In genomic region chr8:70674109-70674508, GRCm38 (mm10) we compare ENCODE assay signal across 8 mouse cellular contexts. TPM values are rescaled to one million over a fixed set of nuclear protein-coding genes. Genes with fewer than 3 reads are reported as not detected.
DNase-seq lines count a peak whose midpoint lies in the region; ATAC-seq lines count a peak whose summit lies in the region.

No protein-coding gene starts in this region.

- 67% methylated on average over 3 of the region's 3 CpGs for WGBS in liver, embryonic 12.5 days (ENCODE audit: insufficient replicate concordance)

- H3K4me3 ChIP-seq in erythroblast, embryonic 14.5 days (replicated peaks) = peak overlapping the region; percentile 86
- H3K4me3 ChIP-seq in liver, embryonic 12.5 days = peak overlapping the region; percentile 69

- H3K27ac ChIP-seq in liver, embryonic 12.5 days = peak overlapping the region; percentile 93

- H3K36me3 ChIP-seq in erythroblast, embryonic 14.5 days (ENCODE audit: control insufficient read depth) = peaks cover 45% of the 10 kb centered on the region
- peaks cover 30% of the 10 kb centered on the region for H3K36me3 ChIP-seq in liver, embryonic 12.5 days

- peak overlapping the region; percentile 69 for H3K9ac ChIP-seq in liver, embryonic 12.5 days

- peak; percentile 25 for DNase-seq in thymus, postnatal 25 days
- no peak for DNase-seq in thymus, postnatal 36 days
- DNase-seq in embryo, embryonic 10 days (ENCODE audit: low spot score) = no peak
- no peak for DNase-seq in layer of hippocampus, postnatal 25 days (ENCODE audit: extremely low spot score in 1 of 2, low spot score in 1 of 2)
- no peak for DNase-seq in layer of hippocampus, adult 9-10 months (ENCODE audit: low spot score)

- no peak for ATAC-seq in erythroblast, adult 5-6 weeks (replicated peaks; ENCODE audit: low FRiP score, poor library complexity, severe bottlenecking)
- no peak for ATAC-seq in liver, embryonic 12.5 days

- H3K9me3 ChIP-seq in erythroblast, embryonic 14.5 days (ENCODE audit: control insufficient read depth, low read length) = peaks cover 7% of the 10 kb centered on the region
- H3K9me3 ChIP-seq in liver, embryonic 12.5 days (replicated peaks) = no peaks in the 10 kb centered on the region

- no peaks in the 10 kb centered on the region for H3K27me3 ChIP-seq in erythroblast, embryonic 14.5 days (ENCODE audit: control insufficient read depth)
- no peaks in the 10 kb centered on the region for H3K27me3 ChIP-seq in liver, embryonic 12.5 days (replicated peaks)

- peak overlapping the region; percentile 89 for H3K4me2 ChIP-seq in liver, embryonic 12.5 days

- peaks cover 70% of the 10 kb centered on the region for H3K4me1 ChIP-seq in erythroblast, embryonic 14.5 days (ENCODE audit: control insufficient read depth)
- H3K4me1 ChIP-seq in liver, embryonic 12.5 days = peaks cover 68% of the 10 kb centered on the region

RNA-seq across cellular contexts. Expression of gene Lsm4, which starts 1.1 kb away (rescaled TPM):
- polyA plus RNA-seq in erythroblast, embryonic 14.5 days (2012) = 70.4 and 88.0 TPM in 2 replicates
- total RNA-seq in erythroblast, adult 5-6 weeks (2015; ENCODE audit: low replicate concordance) = 41.1 and 51.6 TPM in 2 replicates
- total RNA-seq in erythroblast, adult 5-6 weeks (2017; ENCODE audit: low replicate concordance) = 20.9 and 26.2 TPM in 2 replicates
- polyA plus RNA-seq in liver, embryonic 12.5 days (2016; fragmentation: Nextera tagmentation; extraction: Ambion mirVana) = 266 and 269 TPM in 2 replicates
- total RNA-seq in layer of hippocampus, postnatal 25 days (2021) = 10 to 100 TPM; 66.2 to 67.4 TPM

RNA-seq across cellular contexts. Expression of gene Pgpep1, which starts 13.9 kb away (rescaled TPM):
- polyA plus RNA-seq in erythroblast, embryonic 14.5 days (2012) = 0.29 and 0.32 TPM in 2 replicates
- total RNA-seq in erythroblast, adult 5-6 weeks (2015; ENCODE audit: low replicate concordance) = 1.2 and 5.9 TPM in 2 replicates
- 0.28 and 1.4 TPM in 2 replicates for total RNA-seq in erythroblast, adult 5-6 weeks (2017; ENCODE audit: low replicate concordance)
- polyA plus RNA-seq in liver, embryonic 12.5 days (2016; fragmentation: Nextera tagmentation; extraction: Ambion mirVana) = 19.6 and 24.2 TPM in 2 replicates
- total RNA-seq in layer of hippocampus, postnatal 25 days (2021) = 10 to 100 TPM; 21.1 to 25.1 TPM

RNA-seq across cellular contexts. Expression of gene Jund, which starts 24.6 kb away (rescaled TPM):
- polyA plus RNA-seq in erythroblast, embryonic 14.5 days (2012) = 816 and 971 TPM in 2 replicates
- 29.2 and 53.9 TPM in 2 replicates for total RNA-seq in erythroblast, adult 5-6 weeks (2015; ENCODE audit: low replicate concordance)
- 52.2 and 61.9 TPM in 2 replicates for total RNA-seq in erythroblast, adult 5-6 weeks (2017; ENCODE audit: low replicate concordance)
- polyA plus RNA-seq in liver, embryonic 12.5 days (2016; fragmentation: Nextera tagmentation; extraction: Ambion mirVana) = 59.5 and 66.8 TPM in 2 replicates
- 100 to 1,000 TPM; 181 to 194 TPM for total RNA-seq in layer of hippocampus, postnatal 25 days (2021)

RNA-seq across cellular contexts. Expression of gene Iqcn, which starts 29.1 kb away (rescaled TPM):
- polyA plus RNA-seq in erythroblast, embryonic 14.5 days (2012) = 0.02 TPM in 1 of 2 replicates, not detected in the other
- not detected in 2 replicates for total RNA-seq in erythroblast, adult 5-6 weeks (2015; ENCODE audit: low replicate concordance)
- not detected in 2 replicates for total RNA-seq in erythroblast, adult 5-6 weeks (2017; ENCODE audit: low replicate concordance)
- polyA plus RNA-seq in liver, embryonic 12.5 days (2016; fragmentation: Nextera tagmentation; extraction: Ambion mirVana) = not detected in 2 replicates
- under 1 TPM; 0.05 to 0.12 TPM for total RNA-seq in layer of hippocampus, postnatal 25 days (2021)

RNA-seq across cellular contexts. Expression of gene Gdf15, which starts 41.9 kb away (rescaled TPM):
- polyA plus RNA-seq in erythroblast, embryonic 14.5 days (2012) = 0.13 TPM in 1 of 2 replicates, not detected in the other
- total RNA-seq in erythroblast, adult 5-6 weeks (2015; ENCODE audit: low replicate concordance) = not detected in 2 replicates
- 0.60 TPM in 1 of 2 replicates, not detected in the other for total RNA-seq in erythroblast, adult 5-6 weeks (2017; ENCODE audit: low replicate concordance)
- 4.4 and 4.9 TPM in 2 replicates for polyA plus RNA-seq in liver, embryonic 12.5 days (2016; fragmentation: Nextera tagmentation; extraction: Ambion mirVana)
- total RNA-seq in layer of hippocampus, postnatal 25 days (2021) = under 1 TPM in 1 of 2 experiments, not detected in 1; 0.26 TPM
